Mouse (Mus musculus) liver, embryonic 12.5 days (tissue): ENCODE measurements around the gene Mrpl50. TPM values are rescaled to one million over a fixed set of nuclear protein-coding genes. Genes with fewer than 3 reads are reported as not detected.
"Not testable (repeated sequence)": the region's sequence is repeated elsewhere in the genome, so short reads cannot be mapped to it uniquely, and the experiment has no call there.

Experiments
- ATAC-seq: fragments of 200-750 bp; cut with Nextera tagmentation; 2 replicates; pipeline ENCODE4 v1.8.0; 2017; ENCODE audit warnings: moderate number of reproducible peaks, mild to moderate bottlenecking, moderate library complexity
- H3K27ac ChIP-seq: fragments of 300-500 bp; sonication (generic); 2 replicates; pipeline ENCODE4 v1.5.1; 2016; ENCODE audit warnings: mild to moderate bottlenecking
- H3K27me3 ChIP-seq: fragments of 300-500 bp; sonication (generic); replicated peaks from 2 replicates; pipeline ENCODE4 v1.6.1; 2016; ENCODE audit warnings: mild to moderate bottlenecking, moderate library complexity
- H3K36me3 ChIP-seq: fragments of 300-500 bp; sonication (generic); 2 replicates; pipeline ENCODE4 v1.6.1; 2016; ENCODE audit warnings: mild to moderate bottlenecking, moderate library complexity
- H3K4me1 ChIP-seq: fragments of 300-500 bp; sonication (generic); 2 replicates; pipeline ENCODE4 v1.6.1; 2016
- H3K4me2 ChIP-seq: fragments of 300-500 bp; sonication (generic); 2 replicates; pipeline ENCODE4 v1.6.1; 2016; ENCODE audit warnings: mild to moderate bottlenecking, moderate library complexity
- H3K4me3 ChIP-seq: fragments of 300-500 bp; sonication (generic); 2 replicates; pipeline ENCODE4 v1.5.1; 2016; ENCODE audit warnings: mild to moderate bottlenecking, moderate library complexity
- H3K9ac ChIP-seq: fragments of 300-500 bp; sonication (generic); 2 replicates; pipeline ENCODE4 v1.6.1; 2016; ENCODE audit warnings: mild to moderate bottlenecking, moderate library complexity
- H3K9me3 ChIP-seq: fragments of 300-500 bp; sonication (generic); replicated peaks from 2 replicates; pipeline ENCODE4 v1.6.1; 2016; ENCODE audit warnings: mild to moderate bottlenecking, moderate library complexity
- WGBS: fragments of 180-500 bp; shearing (Covaris S2); methylation state at CpG from one replicate; pipeline ENCODE4 v1.1.7; 2016; ENCODE audit not compliant: insufficient replicate concordance; 5-methylcytosine and 5-hydroxymethylcytosine counted together
- polyA plus RNA-seq: library from polyadenylated mRNA; unstranded; fragments of >200 nt; fragmentation: Nextera tagmentation; extraction: Ambion mirVana; gene quantifications from 2 replicates; pipeline ENCODE4 v1.2.1, GENCODE M21; 2016

Mrpl50 gene
- polyA plus RNA-seq, 1 experiment from 2014 or later, result 65.8 TPM

DNA sequence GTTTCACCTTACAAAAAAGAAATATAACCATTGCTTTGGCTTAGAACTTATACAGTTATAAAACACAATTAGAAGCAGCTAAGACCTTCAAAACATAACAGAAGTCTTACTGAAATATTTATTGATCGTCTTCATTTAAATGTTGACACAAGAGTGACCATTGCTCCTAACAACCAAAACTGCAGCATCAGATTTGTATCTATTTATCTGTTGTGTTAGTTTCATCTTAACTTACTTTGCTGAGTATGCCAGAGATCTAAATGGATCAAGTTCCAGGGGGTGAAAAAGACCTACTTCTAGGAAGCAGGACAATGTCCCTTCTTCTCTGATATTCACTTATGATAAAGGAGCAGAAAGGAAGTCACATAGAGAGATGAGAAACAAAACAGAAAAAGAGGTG lies 17.3 kb downstream of the Mrpl50 start:
- Histone ChIP-seq H3K27ac (no peak overlapping the region), H3K9ac (no peak overlapping the region), H3K4me2 (no peak overlapping the region), H3K4me3 (no peak overlapping the region), H3K4me1 (peaks cover 5% of the 10 kb centered on the region; the same call in 1 of the 2 replicates), H3K9me3 (no peaks in the 10 kb centered on the region), H3K27me3 (no peaks in the 10 kb centered on the region), H3K36me3 (no peaks in the 10 kb centered on the region)
- ATAC-seq, result no peak
- 72% methylated on average over 1 of the region's 1 CpGs for WGBS

DNA sequence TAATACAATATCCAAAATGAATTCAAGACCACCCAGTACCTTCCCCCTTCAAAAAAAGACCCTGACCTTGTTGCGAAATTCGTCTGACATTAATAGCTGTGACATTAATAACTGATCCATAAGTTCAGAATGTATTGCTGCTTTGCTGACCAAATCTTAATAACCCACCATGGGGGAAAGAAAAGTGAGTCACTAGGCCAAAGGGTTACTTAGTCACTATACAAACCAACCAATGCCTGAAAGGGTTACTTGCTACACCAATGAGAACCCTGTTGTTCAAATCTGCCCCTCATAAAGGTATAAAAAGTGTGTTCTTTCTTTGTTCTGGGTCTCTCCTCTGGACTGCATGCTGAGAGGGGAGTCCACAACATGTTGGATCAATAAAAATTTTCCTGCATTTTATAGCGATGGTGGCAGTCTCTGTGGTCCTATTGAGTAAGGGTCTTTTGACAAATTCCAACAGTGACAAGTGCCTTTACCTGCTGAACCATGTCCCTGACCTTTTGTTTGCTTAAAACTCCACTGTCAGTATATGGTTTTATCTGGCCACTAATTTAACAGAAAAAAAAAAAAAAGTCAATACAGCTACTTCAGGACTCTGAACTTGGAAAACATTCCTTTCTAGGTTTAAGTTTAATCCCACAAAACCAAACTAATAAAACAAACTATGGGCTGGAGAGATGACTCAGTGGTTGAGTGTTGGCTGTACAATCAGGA lies 34.8 kb downstream of the Mrpl50 start:
- not testable (repeated sequence) for H3K9ac ChIP-seq, H3K4me1 ChIP-seq, H3K27me3 ChIP-seq, H3K4me3 ChIP-seq, ATAC-seq, H3K9me3 ChIP-seq, H3K4me2 ChIP-seq, H3K36me3 ChIP-seq
- 63% methylated on average over 3 of the region's 3 CpGs for WGBS
- peak overlapping the region; percentile 40; the same call in 1 of the 2 replicates for H3K27ac ChIP-seq

DNA sequence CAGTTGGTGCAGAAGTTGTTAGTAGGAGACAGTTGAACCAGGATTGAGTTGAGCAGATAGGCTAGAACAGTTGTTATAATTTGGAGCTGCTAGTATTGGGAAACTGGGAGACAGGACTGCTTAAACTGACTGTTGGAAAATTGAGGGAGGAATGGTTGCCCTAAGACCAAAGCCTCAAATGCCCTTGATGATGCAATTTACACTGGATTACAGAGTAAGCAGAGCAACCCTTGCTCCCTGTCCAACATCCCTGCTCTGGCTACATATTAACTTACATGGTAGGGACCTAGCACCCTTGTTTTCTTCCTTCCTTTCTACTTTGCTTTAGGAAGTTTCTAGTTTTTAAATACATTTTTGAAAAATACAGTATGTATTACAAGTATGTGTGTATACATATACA lies 35.5 kb downstream of the Mrpl50 start:
- Histone ChIP-seq H3K9me3 (no peaks in the 10 kb centered on the region), H3K27me3 (no peaks in the 10 kb centered on the region), H3K9ac (no peak overlapping the region), H3K4me3 (no peak overlapping the region), H3K36me3 (no peaks in the 10 kb centered on the region), H3K4me1 (peaks cover 11% of the 10 kb centered on the region), H3K4me2 (no peak overlapping the region), H3K27ac (peak overlapping the region; percentile 54; the same call in 1 of the 2 replicates)
- peak; percentile 78 for ATAC-seq

DNA sequence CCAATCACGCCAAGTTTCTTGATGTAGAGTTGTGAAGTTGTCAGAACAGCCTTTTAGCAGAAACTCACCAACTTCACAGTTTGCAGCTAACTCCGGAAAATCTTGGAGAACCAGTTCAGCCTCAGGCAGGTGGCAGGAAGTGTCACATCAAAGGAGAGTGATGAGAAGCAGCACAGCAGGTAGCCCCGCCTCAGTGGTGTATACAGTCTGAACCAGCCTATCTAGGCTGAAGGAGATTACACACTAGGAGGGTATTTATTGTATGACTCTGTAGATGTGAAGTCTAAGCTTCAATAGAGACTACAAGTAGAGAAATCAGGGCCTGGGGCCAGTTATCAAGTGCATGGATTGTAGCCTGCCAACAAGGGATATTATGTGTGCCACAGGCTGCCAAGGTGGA lies 40.0 kb downstream of the Mrpl50 start:
- H3K9ac ChIP-seq, result no peak overlapping the region
- peak overlapping the region; percentile 37; the same call in 1 of the 2 replicates for H3K4me2 ChIP-seq
- WGBS, result 62% methylated on average over 3 of the region's 3 CpGs
- H3K36me3 ChIP-seq, result no peaks in the 10 kb centered on the region
- no peak overlapping the region for H3K4me3 ChIP-seq
- no peaks in the 10 kb centered on the region for H3K9me3 ChIP-seq
- H3K27ac ChIP-seq, result no peak overlapping the region
- peaks cover 48% of the 10 kb centered on the region for H3K4me1 ChIP-seq
- no peaks in the 10 kb centered on the region for H3K27me3 ChIP-seq
- ATAC-seq, result no peak

DNA sequence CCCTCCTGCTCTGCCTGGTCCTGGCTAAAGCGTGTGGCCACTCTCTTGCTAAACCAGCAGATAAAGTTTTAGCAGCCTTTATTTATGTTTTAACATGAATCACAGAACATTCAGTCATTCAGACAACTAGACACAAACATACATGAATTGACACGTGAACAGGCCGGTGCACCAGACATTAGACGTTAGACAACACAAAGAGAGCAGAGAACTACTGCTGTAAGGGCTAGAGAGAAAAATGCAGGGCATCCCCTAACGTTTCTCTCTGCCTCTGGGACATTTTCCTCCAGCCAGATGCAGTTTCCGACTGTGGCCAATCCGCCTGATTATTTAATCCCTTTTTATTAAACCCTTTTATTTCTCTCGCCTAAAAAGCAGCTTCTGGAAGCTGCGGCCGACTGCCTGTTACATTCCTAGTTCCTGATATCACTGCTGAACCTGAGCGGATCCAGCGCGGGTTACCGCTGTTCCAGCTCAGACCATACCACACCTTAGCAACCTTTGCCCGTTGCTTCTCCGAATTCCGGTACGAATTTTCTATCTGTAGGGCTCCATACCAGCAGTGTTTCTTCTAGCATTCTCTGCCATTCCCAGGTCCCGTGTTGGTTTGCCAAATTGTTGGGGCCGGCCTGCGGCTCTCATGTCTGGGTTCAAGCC lies 40.7 kb downstream of the Mrpl50 start:
- Histone ChIP-seq H3K4me3 (no peak overlapping the region), H3K9ac (no peak overlapping the region), H3K4me1 (peaks cover 54% of the 10 kb centered on the region), H3K36me3 (no peaks in the 10 kb centered on the region), H3K27me3 (no peaks in the 10 kb centered on the region), H3K9me3 (no peaks in the 10 kb centered on the region), H3K4me2 (peak overlapping the region; percentile 37), H3K27ac (peak overlapping the region; percentile 47; the same call in 1 of the 2 replicates)
- ATAC-seq, result no peak
- 37% methylated on average over 21 of the region's 21 CpGs for WGBS

DNA sequence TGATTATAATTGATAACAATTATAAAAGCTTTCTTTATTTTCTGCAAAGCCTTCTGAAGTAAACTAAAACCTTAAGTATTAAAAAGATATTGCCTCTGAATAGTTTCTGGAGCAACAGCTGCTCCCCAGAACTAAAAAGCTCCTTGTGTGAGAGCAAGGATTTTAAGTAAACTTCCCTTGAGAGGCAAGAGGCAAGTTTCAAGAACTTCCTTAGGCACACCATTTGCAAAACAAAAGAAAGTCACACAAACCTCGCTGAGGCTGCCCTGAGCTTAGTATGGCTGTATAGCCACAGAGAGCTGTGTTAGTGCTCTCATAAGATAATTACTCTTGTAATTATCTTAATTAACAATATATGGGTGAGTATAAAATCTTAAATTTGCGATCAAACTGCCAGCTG lies 41.9 kb downstream of the Mrpl50 start:
- peak overlapping the region; percentile 68; the same call in 1 of the 2 replicates for H3K9ac ChIP-seq
- 13% methylated on average over 2 of the region's 2 CpGs for WGBS
- peak overlapping the region; percentile 72 for H3K4me2 ChIP-seq
- H3K4me1 ChIP-seq, result peaks cover 66% of the 10 kb centered on the region
- H3K27me3 ChIP-seq, H3K36me3 ChIP-seq, ATAC-seq, H3K4me3 ChIP-seq, H3K9me3 ChIP-seq: not testable (repeated sequence)
- H3K27ac ChIP-seq, result peak overlapping the region; percentile 69

DNA sequence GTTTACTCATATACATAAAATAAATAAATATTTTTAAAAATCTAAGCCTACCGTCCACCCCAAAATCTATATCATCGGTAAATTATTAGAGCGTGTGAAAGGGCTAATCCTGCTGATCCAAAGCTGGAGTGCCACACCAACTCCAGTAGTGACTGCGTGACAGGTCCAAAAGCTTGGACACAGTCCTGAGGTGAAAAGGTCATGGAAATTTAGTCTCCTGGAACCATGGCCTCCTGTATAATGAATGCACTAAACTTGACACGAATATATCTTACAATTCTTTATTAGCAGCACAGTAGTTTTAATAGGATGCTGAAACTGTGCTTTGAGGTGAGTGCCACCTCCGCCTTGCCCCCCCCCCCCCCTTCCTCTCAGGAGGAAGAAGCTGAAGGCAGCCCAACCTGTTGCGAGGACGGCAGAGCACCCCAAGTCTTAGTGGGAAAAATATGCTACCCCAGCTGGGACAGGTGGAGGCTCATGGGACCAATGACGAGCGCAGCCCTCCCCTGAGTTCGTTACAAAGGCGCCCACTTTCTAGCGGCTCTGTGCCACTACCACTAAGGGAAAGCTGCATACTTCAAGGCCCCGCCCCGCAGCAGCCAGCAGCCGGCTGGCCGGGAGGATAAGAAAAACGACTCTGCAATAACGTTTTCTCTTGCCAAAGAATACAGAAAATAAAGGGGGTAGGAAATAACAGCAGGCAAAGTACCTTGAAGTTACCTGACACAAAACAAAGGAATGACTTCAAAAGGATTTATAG lies 42.6 kb downstream of the Mrpl50 start:
- Histone ChIP-seq H3K4me3 (peak overlapping the region; percentile 44), H3K36me3 (no peaks in the 10 kb centered on the region), H3K4me1 (peaks cover 74% of the 10 kb centered on the region), H3K4me2 (peak overlapping the region; percentile 72), H3K27ac (peak overlapping the region; percentile 69), H3K27me3 (no peaks in the 10 kb centered on the region), H3K9ac (peak overlapping the region; percentile 68), H3K9me3 (no peaks in the 10 kb centered on the region)
- ATAC-seq, result peak; percentile 82
- WGBS, result 19% methylated on average over 19 of the region's 19 CpGs

DNA sequence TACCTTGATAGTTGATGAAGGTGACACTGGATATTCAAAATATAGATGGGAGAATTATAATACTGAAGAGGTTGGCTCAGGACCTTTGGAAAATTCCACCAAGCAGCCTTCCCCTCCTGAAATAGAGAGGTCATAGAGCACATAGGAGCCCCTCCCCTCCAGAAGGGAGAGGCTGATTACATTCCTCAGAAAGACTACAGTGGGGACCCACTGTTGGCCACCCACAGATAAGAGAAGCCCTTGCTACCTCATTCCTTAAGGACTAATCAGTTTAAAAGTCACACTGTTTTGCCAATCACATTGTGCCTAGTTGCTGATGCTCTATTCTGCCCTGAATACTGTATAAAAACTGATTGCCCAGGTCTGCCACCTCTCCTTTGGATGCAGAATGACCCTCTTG lies 46.3 kb downstream of the Mrpl50 start:
- Histone ChIP-seq H3K4me2 (peak overlapping the region; percentile 53), H3K27me3 (no peaks in the 10 kb centered on the region), H3K4me1 (peaks cover 62% of the 10 kb centered on the region), H3K36me3 (no peaks in the 10 kb centered on the region), H3K4me3 (no peak overlapping the region), H3K27ac (peak overlapping the region; percentile 69), H3K9me3 (no peaks in the 10 kb centered on the region), H3K9ac (no peak overlapping the region)
- ATAC-seq, result peak; percentile 93

DNA sequence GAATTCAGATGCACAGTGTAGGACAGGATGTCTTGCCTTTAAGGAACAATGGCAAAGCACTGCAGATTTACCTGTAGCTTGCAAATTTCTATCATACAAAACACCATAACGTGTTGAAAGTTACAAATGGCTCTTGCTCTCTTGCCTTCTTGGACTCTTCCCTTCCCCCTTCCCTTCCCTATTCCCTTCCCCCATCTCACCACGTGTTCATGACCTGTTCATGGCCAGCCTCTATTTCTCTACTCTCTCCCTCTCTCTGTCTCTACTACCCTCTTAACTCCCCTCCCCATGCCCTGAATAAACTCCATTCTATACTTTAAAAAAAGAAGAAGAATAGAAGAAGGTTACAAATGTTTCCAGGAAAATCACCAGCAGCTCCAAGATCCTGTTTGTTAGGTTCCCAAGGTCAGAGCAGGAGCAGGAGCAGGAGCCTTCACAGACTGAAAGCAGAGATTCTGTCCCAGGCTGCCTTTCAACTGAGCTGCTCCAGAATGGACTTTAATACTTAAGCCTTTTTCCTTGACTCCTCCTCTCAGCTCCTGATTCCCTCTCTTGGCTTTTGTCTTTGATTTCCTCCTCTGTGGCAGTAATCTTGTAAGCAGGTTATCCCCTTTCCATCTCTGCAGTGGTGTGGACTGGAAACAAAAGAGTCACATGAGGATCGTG lies 47.3 kb downstream of the Mrpl50 start, which contains the start of gene Acnat1:
TSS of gene Acnat1 (minus strand) at position 478 of the 666 bp plus-strand sequence.
- 45% methylated on average over 3 of the region's 3 CpGs for WGBS
- H3K4me1 ChIP-seq, result peaks cover 58% of the 10 kb centered on the region
- H3K9me3 ChIP-seq, result no peaks in the 10 kb centered on the region
- H3K4me3 ChIP-seq, result no peak within 1 kb of the TSS
- H3K9ac ChIP-seq, result no peak within 1 kb of the TSS
- no peak for ATAC-seq
- H3K36me3 ChIP-seq, result no peaks in the 10 kb centered on the region
- H3K27me3 ChIP-seq, result no peaks in the 10 kb centered on the region
- H3K27ac ChIP-seq, result peak within 1 kb of the TSS; percentile 69
- H3K4me2 ChIP-seq, result peak within 1 kb of the TSS; percentile 53

DNA sequence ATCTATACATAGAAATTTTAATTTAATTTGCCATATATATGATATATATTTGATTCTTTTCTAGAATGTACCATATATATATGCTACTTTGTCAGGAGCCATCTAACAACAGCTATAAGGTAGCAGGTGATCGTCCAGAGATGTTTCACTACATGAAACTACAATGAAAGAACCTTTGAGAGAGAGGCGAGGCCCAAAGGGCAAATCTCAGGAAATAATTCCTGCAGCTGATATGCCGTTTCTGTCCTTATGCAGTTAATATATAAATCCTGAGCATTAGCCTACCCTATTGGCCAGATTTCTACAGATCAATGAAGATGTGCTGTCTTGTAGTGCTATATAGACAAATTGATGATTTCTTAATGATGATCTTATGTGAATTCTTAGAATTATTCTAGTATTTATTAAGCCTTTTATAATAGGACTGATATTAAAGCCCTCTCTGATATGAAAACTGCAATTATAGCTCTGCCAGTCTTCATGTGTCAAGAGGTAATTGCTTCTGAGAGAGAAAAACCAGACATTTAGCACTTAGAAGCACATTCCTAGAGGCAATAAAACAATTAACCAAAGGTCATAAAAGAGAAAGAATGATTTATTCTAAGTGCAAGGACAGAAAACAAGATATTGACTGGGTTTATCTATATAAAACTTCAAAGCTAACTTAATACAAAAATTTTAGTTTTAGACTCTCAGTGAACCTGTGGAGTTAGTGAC lies 51.3 kb downstream of the Mrpl50 start:
- no peak overlapping the region for H3K9ac ChIP-seq
- no peak overlapping the region for H3K4me2 ChIP-seq
- H3K4me1 ChIP-seq, result peaks cover 18% of the 10 kb centered on the region
- no peak overlapping the region for H3K4me3 ChIP-seq
- no peak for ATAC-seq
- 61% methylated on average over 3 of the region's 3 CpGs for WGBS
- H3K36me3 ChIP-seq, result no peaks in the 10 kb centered on the region
- H3K27ac ChIP-seq, result no peak overlapping the region
- peaks cover 3% of the 10 kb centered on the region; the same call in 1 of the 2 replicates for H3K9me3 ChIP-seq
- no peaks in the 10 kb centered on the region for H3K27me3 ChIP-seq

DNA sequence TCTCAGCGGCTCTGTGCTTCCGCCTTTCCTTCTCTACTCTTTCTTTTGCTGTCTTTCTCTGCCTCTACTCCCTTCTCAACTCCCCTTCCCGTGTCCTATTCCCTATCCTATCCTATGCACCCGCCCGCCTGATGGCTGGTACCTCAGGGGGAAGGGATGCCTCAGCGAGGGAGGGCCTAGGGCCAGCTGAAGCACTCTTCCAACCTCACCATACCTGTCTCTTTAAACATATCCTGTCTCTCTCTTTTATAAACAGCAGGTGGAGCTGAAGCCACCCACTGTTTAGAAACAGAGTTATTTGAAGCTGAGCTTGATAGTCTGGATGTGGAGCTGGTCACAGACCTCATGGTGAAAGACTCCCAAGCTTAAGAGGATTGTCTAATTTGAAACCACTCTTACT lies 53.5 kb downstream of the Mrpl50 start:
- no peaks in the 10 kb centered on the region for H3K4me1 ChIP-seq
- WGBS, result 80% methylated on average over 6 of the region's 6 CpGs
- no peak overlapping the region for H3K27ac ChIP-seq
- H3K4me2 ChIP-seq, result no peak overlapping the region
- H3K27me3 ChIP-seq, result no peaks in the 10 kb centered on the region
- H3K9me3 ChIP-seq, result peaks cover 3% of the 10 kb centered on the region; the same call in 1 of the 2 replicates
- no peak for ATAC-seq
- H3K36me3 ChIP-seq, result no peaks in the 10 kb centered on the region
- no peak overlapping the region for H3K9ac ChIP-seq
- no peak overlapping the region for H3K4me3 ChIP-seq
